Mouse (Mus musculus) heart, adult 2 months (tissue): ENCODE results near the gene Gm19684.

Source experiments
- CTCF ChIP-seq: fragments of 200-600 bp; IDR thresholded peaks from 2 replicates; pipeline ENCODE4 v1.8.1; 2022; ENCODE audit warnings: antibody characterized with exemption, mild to moderate bottlenecking, moderate library complexity
- EP300 ChIP-seq: fragments of 200-500 bp; IDR thresholded peaks from 2 replicates; pipeline ENCODE4 v1.6.1; 2011; ENCODE audit warnings: low read depth, low read length, control low read depth; ENCODE audit not compliant: insufficient read depth
- POLR2A ChIP-seq: fragments of 200-500 bp; IDR thresholded peaks from 2 replicates; pipeline ENCODE4 v1.6.1; 2011; ENCODE audit warnings: mild to moderate bottlenecking, low read depth, low read length, control low read depth; ENCODE audit not compliant: insufficient read depth

- TF ChIP-seq CTCF (no peak), EP300 (no peak), POLR2A (no peak)
Measured at GRCm38 (mm10) chr17:36168039-36168652, 46.7 kb downstream of the Gm19684 start, which contains the start of gene Gm8909.
